Mouse (Mus musculus) limb, embryonic 13.5 days (tissue): Measurements from ENCODE around the gene Gng12. TPM values are rescaled to one million over a fixed set of nuclear protein-coding genes. Genes with fewer than 3 reads are reported as not detected.

ENCODE experiments used
- ATAC-seq: fragments of 200-750 bp; cut with Nextera tagmentation; 2 replicates; pipeline ENCODE4 v1.8.0; 2017; ENCODE audit warnings: low read depth, moderate number of reproducible peaks, moderate TSS enrichment; ENCODE audit not compliant: low FRiP score
- H3K27ac ChIP-seq: fragments of 300-500 bp; sonication (generic); 2 replicates; pipeline ENCODE4 v1.5.1; 2015; ENCODE audit warnings: inconsistent platforms, mild to moderate bottlenecking, moderate library complexity
- H3K27me3 ChIP-seq: fragments of 300-500 bp; sonication (generic); 2 replicates; pipeline ENCODE4 v1.6.1; 2015; ENCODE audit warnings: mild to moderate bottlenecking, inconsistent platforms
- H3K36me3 ChIP-seq: fragments of 300-500 bp; sonication (generic); 2 replicates; pipeline ENCODE4 v1.6.1; 2015; ENCODE audit warnings: inconsistent platforms, mild to moderate bottlenecking, moderate library complexity
- H3K4me1 ChIP-seq: fragments of 300-500 bp; sonication (generic); 2 replicates; pipeline ENCODE4 v1.6.1; 2015; ENCODE audit warnings: inconsistent platforms
- H3K4me2 ChIP-seq: fragments of 300-500 bp; sonication (generic); replicated peaks from 2 replicates; pipeline ENCODE4 v1.6.1; 2015; ENCODE audit warnings: inconsistent platforms, mild to moderate bottlenecking, moderate library complexity
- H3K4me3 ChIP-seq: fragments of 300-500 bp; sonication (generic); 2 replicates; pipeline ENCODE4 v1.5.1; 2015; ENCODE audit warnings: moderate library complexity, mild to moderate bottlenecking, inconsistent platforms
- H3K9ac ChIP-seq: fragments of 300-500 bp; sonication (generic); 2 replicates; pipeline ENCODE4 v1.6.1; 2015; ENCODE audit warnings: mild to moderate bottlenecking, inconsistent platforms
- H3K9me3 ChIP-seq: fragments of 300-500 bp; sonication (generic); 2 replicates; pipeline ENCODE4 v1.6.1; 2016; ENCODE audit warnings: inconsistent platforms
- whole genome bisulfite sequencing: fragments of 180-500 bp; shearing (Covaris S2); methylation state at CpG from one replicate; pipeline ENCODE4 v1.1.7; 2015; 5-methylcytosine and 5-hydroxymethylcytosine counted together
- polyA plus RNA-seq: library from polyadenylated mRNA; unstranded; fragments of >200 nt; fragmentation: Nextera tagmentation; extraction: Ambion mirVana; gene quantifications from 2 replicates; pipeline ENCODE4 v1.2.1, GENCODE M21; 2015

Gng12 gene
- polyA plus RNA-seq, 1 experiment from 2014 or later: 58.5 TPM

DNA sequence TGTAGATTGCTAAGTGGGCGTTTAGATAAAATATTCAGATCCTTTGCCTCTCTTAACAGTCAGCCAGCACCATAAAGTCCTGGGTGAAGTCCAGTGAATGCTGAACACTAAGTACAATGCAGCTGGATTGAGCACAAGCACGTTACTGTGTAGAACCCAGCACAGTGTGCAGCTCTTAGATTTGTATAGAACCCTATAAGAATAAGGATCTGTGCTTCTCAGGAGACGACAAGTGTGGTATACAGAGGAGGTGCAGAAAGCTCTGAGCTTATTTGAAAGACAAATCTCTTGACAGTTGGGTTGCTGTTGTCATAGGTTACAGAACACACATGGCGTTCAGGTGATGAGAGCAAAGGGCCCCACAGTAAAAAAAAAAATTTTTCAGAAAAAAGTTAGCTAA lies 1.8 kb downstream of the Gng12 start:
- Histone ChIP-seq H3K4me3 (peak overlapping the region; percentile 85), H3K9me3 (no peaks in the 10 kb centered on the region), H3K27ac (no peak overlapping the region), H3K27me3 (no peaks in the 10 kb centered on the region), H3K4me2 (peak overlapping the region; percentile 77), H3K36me3 (no peaks in the 10 kb centered on the region), H3K9ac (0 out of 2 replicates have a peak overlapping the region, but pooled peaks have one; percentile 1), H3K4me1 (peaks cover 23% of the 10 kb centered on the region)
- 51% methylated on average over 4 of the region's 4 CpGs for WGBS
- no peak for ATAC-seq

DNA sequence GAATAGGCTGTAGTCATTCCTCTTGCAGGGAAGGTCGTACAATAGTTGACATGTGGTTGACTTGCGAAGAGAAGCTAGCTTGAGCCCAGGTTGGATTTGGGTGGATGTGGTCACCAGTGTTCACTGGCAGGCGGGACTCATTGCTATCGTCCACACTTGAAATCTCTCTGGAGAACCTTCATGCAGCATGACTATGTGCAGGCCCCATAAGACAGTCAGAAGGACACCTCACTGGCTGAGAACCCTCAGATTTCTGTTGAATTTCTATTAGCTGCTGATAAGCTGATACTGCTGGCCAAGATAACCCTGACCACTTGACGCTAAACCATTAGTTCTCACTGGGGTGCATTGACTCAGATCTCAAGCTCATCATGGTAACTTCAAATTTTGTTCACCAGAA lies 5.7 kb downstream of the Gng12 start:
- 90% methylated on average over 5 of the region's 5 CpGs for WGBS
- Histone ChIP-seq H3K36me3 (no peaks in the 10 kb centered on the region), H3K27ac (no peak overlapping the region), H3K9me3 (no peaks in the 10 kb centered on the region), H3K4me3 (no peak overlapping the region), H3K9ac (no peak overlapping the region), H3K4me1 (peaks cover 30% of the 10 kb centered on the region), H3K27me3 (no peaks in the 10 kb centered on the region), H3K4me2 (no peak overlapping the region)
- ATAC-seq: no peak

DNA sequence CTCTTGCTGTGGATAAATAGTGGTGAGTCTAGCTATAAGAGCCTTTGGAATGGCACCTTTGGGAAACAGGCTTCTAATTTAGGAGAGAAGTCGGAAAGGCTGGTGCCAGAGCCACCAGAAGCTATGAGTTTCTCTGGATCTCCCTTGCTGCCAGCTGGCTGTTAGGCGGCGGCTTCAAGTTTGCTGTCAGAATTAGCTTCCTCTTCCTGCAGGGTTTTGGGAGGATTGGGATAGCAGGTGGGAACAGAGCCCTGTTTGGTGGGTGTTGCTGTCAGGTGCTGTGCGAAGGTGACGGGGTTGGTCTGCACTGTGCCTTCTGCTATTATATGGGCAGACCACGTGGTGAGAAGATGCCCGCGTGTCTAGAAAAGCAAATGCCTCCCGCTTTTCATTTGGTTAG lies 7.0 kb downstream of the Gng12 start:
- no peak overlapping the region for H3K9ac ChIP-seq
- H3K36me3 ChIP-seq: no peaks in the 10 kb centered on the region
- H3K9me3 ChIP-seq: no peaks in the 10 kb centered on the region
- WGBS: 83% methylated on average over 9 of the region's 9 CpGs
- no peak overlapping the region for H3K4me3 ChIP-seq
- H3K4me1 ChIP-seq: peaks cover 19% of the 10 kb centered on the region
- H3K4me2 ChIP-seq: no peak overlapping the region
- no peak overlapping the region for H3K27ac ChIP-seq
- H3K27me3 ChIP-seq: no peaks in the 10 kb centered on the region
- ATAC-seq: no peak

GRCm38 (mm10) chr6:66903720-66904119 lies 7.5 kb downstream of the Gng12 start:
- Histone ChIP-seq H3K27me3 (no peaks in the 10 kb centered on the region), H3K4me2 (no peak overlapping the region), H3K4me1 (peaks cover 16% of the 10 kb centered on the region), H3K9ac (no peak overlapping the region), H3K36me3 (no peaks in the 10 kb centered on the region), H3K4me3 (no peak overlapping the region), H3K27ac (no peak overlapping the region), H3K9me3 (no peaks in the 10 kb centered on the region)
- WGBS: 55% methylated on average over 6 of the region's 6 CpGs
- no peak for ATAC-seq

DNA sequence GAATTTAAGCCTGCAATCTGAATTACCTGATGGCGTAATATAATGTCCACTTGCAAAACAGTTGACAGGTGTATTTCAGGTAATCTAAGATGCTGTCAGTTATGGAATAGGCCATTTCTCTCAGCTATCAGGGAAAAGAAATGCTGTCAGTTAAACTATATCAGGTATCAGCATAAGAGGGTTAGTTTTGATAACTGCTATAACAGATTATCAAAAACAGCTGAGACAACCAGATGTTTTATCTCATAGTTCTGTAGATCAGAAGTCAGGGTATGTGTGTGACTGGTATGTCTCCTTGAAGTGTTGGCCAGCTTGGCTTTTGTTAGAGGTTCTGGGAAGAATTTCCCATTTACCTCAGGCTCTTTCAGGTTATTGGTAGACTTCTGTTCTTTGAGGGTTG lies 10.0 kb downstream of the Gng12 start:
- no peak overlapping the region for H3K4me3 ChIP-seq
- H3K4me1 ChIP-seq: peaks cover 24% of the 10 kb centered on the region
- no peaks in the 10 kb centered on the region for H3K36me3 ChIP-seq
- H3K27me3 ChIP-seq: no peaks in the 10 kb centered on the region
- no peak overlapping the region for H3K9ac ChIP-seq
- WGBS: 88% methylated on average over 1 of the region's 1 CpGs
- no peak overlapping the region for H3K27ac ChIP-seq
- no peaks in the 10 kb centered on the region for H3K9me3 ChIP-seq
- no peak for ATAC-seq
- no peak overlapping the region for H3K4me2 ChIP-seq

DNA sequence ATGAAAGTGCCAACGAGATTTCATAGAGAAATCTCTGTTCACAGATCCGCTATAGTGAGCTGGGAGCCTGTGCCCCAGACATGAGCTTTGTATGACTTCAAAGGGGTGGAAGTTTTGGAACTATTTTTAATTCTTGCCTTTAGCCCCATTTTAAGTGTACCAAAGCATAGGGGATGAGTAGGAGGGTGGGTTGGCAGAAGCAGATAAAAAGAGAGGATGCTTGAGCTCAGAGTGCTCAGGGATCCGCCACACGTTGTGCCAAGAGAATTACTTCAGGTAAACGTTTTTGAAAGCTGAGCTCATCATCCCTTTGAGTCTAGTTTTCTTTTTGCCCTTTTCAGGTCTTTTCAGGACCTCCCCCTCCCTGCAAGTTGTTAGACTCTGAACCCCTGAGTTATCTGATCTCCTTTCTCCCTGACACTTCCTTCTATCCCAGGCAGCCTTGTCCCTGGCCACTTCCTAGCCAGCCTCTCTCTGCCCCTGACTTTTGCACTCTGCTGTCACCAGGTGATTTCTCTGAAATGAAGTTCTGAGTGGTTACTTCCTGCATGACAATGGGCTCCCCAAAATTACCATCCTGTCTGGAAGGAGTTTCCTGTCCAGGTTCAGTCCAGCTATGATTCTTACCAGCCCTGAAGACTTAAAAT lies 12.3 kb downstream of the Gng12 start:
- Histone ChIP-seq H3K9ac (no peak overlapping the region), H3K4me3 (no peak overlapping the region), H3K4me1 (peaks cover 21% of the 10 kb centered on the region), H3K4me2 (no peak overlapping the region), H3K36me3 (no peaks in the 10 kb centered on the region), H3K27ac (no peak overlapping the region), H3K27me3 (no peaks in the 10 kb centered on the region), H3K9me3 (no peaks in the 10 kb centered on the region)
- ATAC-seq: no peak
- 67% methylated on average over 5 of the region's 5 CpGs for WGBS

DNA sequence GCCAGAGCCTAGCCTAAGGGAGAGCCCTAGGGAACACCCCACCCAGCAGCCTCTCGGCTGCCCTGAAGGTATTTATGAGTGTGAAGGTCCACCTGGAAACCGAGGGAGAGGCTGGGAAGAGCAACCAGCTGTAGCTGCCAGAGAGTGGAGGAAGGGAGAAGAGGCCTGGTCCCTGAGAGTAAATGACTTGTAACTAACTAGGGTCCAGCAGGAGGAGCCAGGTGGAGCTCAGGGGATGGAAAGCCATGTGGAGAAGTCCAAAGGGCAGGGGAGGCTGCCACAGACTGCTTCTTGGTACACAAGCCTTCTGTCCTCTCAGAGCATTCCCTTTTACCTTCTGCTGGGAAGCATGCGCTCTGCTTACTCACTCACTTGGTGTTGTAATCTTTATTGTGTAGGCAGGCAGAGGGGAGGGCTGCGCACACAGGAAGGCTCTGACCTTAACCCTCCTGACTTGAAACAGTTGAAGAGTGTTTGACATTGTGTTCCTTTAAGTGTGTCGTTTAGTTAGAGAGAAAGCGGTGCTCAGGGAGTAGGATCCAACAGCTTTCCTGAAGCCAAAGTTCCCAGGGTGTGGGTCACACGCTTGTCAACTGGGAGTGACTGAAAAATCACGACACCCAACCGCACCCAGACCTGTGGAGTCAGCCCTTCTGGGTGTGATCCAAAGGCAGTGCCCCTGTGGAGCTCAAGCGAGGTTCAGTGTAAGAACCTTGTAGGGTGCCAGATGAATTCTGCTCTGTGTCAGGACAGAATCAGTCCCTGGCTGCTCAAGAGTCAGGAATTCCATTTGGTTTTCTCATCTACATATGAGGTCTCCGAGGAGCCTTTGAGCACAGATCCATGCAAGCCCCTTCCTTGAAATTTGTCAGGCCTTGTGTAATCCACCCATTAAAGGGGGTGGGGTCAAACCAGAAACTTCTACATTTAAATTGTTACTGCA lies 14.6 kb downstream of the Gng12 start:
- Histone ChIP-seq H3K4me1 (peaks cover 19% of the 10 kb centered on the region), H3K4me3 (no peak overlapping the region), H3K9me3 (no peaks in the 10 kb centered on the region), H3K9ac (0 out of 2 replicates have a peak overlapping the region, but pooled peaks have one; percentile 25), H3K27ac (peak overlapping the region; percentile 44; the same call in 1 of the 2 replicates), H3K27me3 (no peaks in the 10 kb centered on the region), H3K36me3 (no peaks in the 10 kb centered on the region), H3K4me2 (no peak overlapping the region)
- 38% methylated on average over 11 of the region's 11 CpGs for WGBS
- ATAC-seq: peak; percentile 51; the same call in 1 of the 2 replicates

GRCm38 (mm10) chr6:66913355-66913754 lies 17.2 kb downstream of the Gng12 start:
- H3K27me3 ChIP-seq: no peaks in the 10 kb centered on the region
- no peak overlapping the region for H3K4me3 ChIP-seq
- no peak overlapping the region for H3K9ac ChIP-seq
- WGBS: 84% methylated on average over 1 of the region's 1 CpGs
- no peaks in the 10 kb centered on the region for H3K9me3 ChIP-seq
- H3K4me2 ChIP-seq: no peak overlapping the region
- ATAC-seq: no peak
- H3K36me3 ChIP-seq: peaks cover 3% of the 10 kb centered on the region; the same call in 1 of the 2 replicates
- H3K27ac ChIP-seq: no peak overlapping the region
- peaks cover 19% of the 10 kb centered on the region for H3K4me1 ChIP-seq

DNA sequence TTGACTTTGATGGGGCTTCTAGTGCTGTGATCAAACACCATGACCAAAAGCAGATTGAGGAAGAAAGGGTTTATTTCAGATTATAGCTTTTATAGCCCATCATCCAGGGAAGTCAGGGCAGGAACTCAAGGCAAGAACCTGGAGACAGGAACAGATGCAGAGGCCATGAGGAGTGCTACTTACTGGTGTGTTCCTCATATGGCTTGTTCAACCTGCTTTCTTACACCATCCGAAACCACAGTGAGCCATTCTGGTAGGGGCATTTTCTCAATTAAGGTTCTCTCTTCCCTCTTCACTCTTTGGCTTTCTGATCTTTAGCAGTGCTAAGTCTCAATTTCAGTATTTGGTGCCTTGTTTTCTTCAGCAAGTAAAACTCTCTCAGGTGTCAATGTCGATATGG lies 19.4 kb downstream of the Gng12 start:
- Histone ChIP-seq H3K36me3 (peaks cover 3% of the 10 kb centered on the region; the same call in 1 of the 2 replicates), H3K27ac (no peak overlapping the region), H3K4me2 (no peak overlapping the region), H3K4me1 (peaks cover 14% of the 10 kb centered on the region), H3K4me3 (no peak overlapping the region), H3K27me3 (no peaks in the 10 kb centered on the region), H3K9ac (no peak overlapping the region), H3K9me3 (no peaks in the 10 kb centered on the region)
- 96% methylated on average over 2 of the region's 2 CpGs for WGBS
- no peak for ATAC-seq

GRCm38 (mm10) chr6:66917032-66917431 lies 20.8 kb downstream of the Gng12 start:
- no peak overlapping the region for H3K9ac ChIP-seq
- H3K27ac ChIP-seq: no peak overlapping the region
- H3K36me3 ChIP-seq: peaks cover 3% of the 10 kb centered on the region; the same call in 1 of the 2 replicates
- ATAC-seq: no peak
- no peaks in the 10 kb centered on the region for H3K9me3 ChIP-seq
- H3K4me2 ChIP-seq: no peak overlapping the region
- H3K4me3 ChIP-seq: no peak overlapping the region
- WGBS: 88% methylated on average over 7 of the region's 7 CpGs
- H3K27me3 ChIP-seq: no peaks in the 10 kb centered on the region
- H3K4me1 ChIP-seq: peaks cover 4% of the 10 kb centered on the region; the same call in 1 of the 2 replicates

GRCm38 (mm10) chr6:66920786-66921185 lies 24.6 kb downstream of the Gng12 start:
- no peak overlapping the region for H3K9ac ChIP-seq
- no peak for ATAC-seq
- no peaks in the 10 kb centered on the region for H3K27me3 ChIP-seq
- no peaks in the 10 kb centered on the region for H3K9me3 ChIP-seq
- peaks cover 5% of the 10 kb centered on the region for H3K4me1 ChIP-seq
- no peak overlapping the region for H3K4me2 ChIP-seq
- H3K27ac ChIP-seq: no peak overlapping the region
- no peak overlapping the region for H3K4me3 ChIP-seq
- WGBS: 90% methylated on average over 4 of the region's 4 CpGs
- peaks cover 3% of the 10 kb centered on the region; the same call in 1 of the 2 replicates for H3K36me3 ChIP-seq

DNA sequence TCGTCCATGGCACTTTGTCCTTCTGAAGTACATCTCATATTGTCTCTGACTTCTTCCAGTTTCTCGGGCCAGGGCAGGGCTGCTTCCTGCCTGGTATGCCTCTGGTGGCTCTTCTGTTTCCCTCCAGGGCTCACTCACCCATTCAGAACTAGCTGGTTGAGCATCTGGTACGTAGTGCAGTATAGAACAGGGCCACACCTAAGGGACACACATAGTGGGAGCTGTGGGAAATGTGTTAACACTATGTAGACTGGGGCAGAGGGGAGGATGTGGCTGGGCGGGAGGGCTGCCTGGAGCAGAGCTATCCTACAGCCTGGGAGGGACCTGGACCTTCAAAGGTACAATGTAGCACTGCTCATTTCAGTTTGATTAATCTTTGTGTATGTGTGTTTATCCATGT lies 25.6 kb downstream of the Gng12 start:
- WGBS: 78% methylated on average over 4 of the region's 4 CpGs
- H3K27me3 ChIP-seq: no peaks in the 10 kb centered on the region
- peaks cover 15% of the 10 kb centered on the region for H3K4me1 ChIP-seq
- no peak overlapping the region for H3K4me2 ChIP-seq
- H3K36me3 ChIP-seq: peaks cover 3% of the 10 kb centered on the region; the same call in 1 of the 2 replicates
- no peak overlapping the region for H3K9ac ChIP-seq
- no peak overlapping the region for H3K4me3 ChIP-seq
- no peak overlapping the region for H3K27ac ChIP-seq
- no peaks in the 10 kb centered on the region for H3K9me3 ChIP-seq
- ATAC-seq: no peak
